Mouse (Mus musculus) large intestine, adult 2 months (tissue): ENCODE measurements around the gene Chrnb4. TPM values are rescaled to one million over a fixed set of nuclear protein-coding genes. Genes with fewer than 3 reads are reported as not detected.

Source experiments
- DNase-seq: peaks from one replicate; pipeline ENCODE4 v3.0.0-alpha.2; 2012; ENCODE audit warnings: low read depth, low spot score
- WGBS: fragments of 180-500 bp; shearing (Covaris S2); methylation state at CpG from one replicate; pipeline ENCODE4 v1.1.7; 2018; 5-methylcytosine and 5-hydroxymethylcytosine counted together
- polyA plus RNA-seq: library from polyadenylated mRNA; depleted of rRNA; stranded (reverse); fragments of >200 nt; gene quantifications from 2 replicates; pipeline ENCODE4 v1.2.3, GENCODE M21; 2012; rRNA removed

The Chrnb4 gene
- polyA plus RNA-seq, 1 experiment: 3.6 TPM

DNA sequence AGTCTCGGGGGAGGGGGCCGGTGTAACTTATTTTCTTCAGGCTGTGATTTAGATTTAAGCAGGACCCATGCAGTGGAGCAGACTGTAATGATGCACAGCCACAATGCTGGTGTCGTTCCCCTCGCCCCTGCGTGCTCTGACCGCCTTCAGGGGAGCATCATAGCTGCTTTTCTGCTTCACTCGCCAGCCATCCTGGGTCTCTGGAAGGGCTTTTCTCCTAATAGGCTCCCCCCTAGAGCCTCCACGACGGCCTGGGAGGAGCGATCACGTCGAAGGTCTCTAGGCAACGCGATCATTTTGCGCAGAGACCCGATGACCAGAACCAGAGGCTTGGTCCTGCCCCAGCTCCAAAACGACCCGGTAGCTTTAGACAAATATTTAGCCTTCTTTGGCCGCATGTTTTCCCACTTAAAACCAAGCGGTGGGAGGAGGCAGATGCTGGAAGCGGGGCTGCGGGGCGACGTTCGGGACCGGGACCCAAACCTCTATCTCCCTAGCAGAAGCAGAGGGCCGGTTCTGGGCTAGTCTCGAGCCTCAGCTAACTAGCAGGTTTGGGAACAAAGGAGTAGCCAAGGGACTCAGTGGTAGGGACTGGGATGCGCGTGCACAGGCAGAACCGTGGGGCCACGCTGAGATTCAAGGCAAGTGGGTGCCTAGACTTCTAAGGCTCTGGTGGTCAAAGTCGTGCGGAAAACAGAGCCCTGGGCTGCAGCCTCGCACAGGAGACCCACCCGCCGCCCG is 22.9 kb downstream of the Chrnb4 start:
- WGBS: 15% methylated on average over 38 of the region's 38 CpGs

DNA sequence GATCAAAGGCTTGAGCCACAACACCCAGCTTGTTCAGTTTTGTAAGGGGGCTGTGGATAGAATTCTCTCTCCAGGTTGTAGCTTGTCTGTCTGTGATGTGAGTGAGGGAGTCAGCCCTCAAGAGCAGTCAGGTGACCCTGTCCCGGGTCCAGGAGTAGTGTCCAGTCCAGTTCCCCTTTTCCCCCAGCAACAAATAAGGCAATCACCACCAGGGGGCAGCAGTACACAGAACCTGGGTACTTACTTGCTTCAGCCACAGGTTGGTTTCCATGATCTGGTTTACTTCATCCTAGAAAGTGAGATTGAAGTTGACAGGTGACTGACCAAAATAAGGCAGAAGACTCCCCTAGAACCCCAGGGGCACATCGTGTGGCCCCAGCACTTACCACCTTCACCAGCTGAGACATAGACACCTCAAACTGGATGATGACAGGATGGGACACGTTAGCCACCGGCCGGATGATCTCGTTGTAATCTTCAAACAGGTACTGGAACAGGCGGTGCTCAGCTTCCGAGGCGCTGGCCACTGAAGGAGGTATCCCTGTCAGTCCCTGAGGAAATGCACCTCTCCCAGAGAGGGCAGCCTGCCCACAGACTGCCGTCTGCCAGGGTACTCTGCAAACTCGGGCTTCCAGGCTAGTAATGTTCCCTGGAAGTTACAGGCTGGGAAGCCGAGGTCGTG is 24.5 kb downstream of the Chrnb4 start:
- WGBS: 39% methylated on average over 13 of the region's 13 CpGs
- peak; percentile 66 for DNase-seq

More for the DNA sequence above, 22.9 kb downstream of the Chrnb4 start:
- DNase-seq: no peak

DNA sequence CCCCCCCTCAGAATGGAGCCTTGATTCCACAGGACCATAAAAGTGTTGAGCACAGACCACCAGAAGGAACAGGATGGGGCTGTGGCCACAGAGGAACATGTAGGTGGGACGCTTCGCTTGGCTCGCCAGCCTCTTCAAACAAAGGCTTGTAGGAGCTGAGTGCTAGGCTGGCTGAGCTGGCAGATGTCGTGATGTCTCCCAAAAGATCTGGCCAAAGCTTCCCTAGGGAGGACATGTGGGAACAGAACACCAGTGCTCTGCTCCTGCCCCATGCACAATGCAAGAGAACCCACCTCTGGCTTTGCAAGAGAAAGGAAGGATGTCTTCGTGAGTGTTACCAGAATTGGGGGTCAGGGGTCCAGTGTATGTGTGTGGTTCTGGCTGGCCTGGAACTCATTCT is 25.3 kb downstream of the Chrnb4 start:
- DNase-seq: no peak
- WGBS: 73% methylated on average over 5 of the region's 5 CpGs

DNA sequence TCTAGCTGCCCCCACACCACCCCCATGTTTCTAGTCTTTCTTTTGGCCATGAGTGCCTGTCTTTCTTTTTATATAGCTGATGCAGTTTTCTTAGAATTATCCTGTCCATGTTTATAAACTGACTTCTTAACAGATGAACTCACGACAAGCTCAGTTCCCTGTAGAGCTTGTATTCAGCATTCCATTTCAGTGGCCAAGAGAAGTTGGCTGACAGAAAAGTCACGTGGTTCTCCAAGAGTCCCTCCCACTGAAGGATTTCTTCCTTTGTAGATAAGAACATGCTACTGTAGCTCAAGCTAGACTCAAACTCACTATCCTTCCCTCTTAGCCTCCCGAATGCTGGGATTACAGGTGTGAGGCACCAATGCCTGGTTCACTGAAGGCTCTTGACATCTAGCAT is 31.7 kb downstream of the Chrnb4 start:
- DNase-seq: no peak
- 61% methylated on average over 3 of the region's 3 CpGs for WGBS

DNA sequence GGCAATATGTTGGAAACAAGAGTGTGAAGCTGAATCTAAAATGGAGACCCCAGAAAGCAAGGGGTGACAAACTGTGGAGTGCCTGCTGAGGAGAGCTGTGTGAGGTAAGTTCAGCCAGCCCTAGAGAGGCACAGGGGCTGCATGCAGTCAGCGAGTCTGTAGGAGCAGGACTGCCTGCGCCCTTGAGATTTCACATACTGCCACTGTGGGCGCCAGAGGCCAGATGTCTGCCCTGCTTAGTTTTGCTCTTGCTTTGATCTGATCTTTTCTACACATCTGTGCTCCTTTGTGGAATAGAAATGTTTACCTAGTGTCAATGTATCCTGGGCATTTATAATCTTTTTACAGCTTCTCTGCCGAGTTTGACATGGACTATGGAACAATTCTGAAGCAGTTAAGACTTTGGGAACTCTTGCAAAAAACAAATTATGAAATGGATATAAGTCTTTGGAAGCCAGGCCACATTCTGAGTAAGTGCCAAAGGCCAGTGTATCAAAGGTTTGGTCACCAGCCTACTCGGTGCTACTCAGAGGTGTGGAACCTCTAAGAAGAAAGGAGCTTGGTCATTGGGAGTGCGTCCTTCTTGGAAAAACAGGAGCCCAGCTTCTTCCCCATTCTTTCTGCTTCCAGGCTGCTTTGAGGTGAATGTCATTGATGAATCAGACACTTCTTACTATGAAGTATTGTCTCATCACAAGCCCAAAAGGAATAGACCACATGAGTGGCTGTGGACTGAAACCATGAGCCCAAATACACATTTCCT is 37.8 kb downstream of the Chrnb4 start:
- peak; percentile 50 for DNase-seq
- 14% methylated on average over 6 of the region's 6 CpGs for WGBS

DNA sequence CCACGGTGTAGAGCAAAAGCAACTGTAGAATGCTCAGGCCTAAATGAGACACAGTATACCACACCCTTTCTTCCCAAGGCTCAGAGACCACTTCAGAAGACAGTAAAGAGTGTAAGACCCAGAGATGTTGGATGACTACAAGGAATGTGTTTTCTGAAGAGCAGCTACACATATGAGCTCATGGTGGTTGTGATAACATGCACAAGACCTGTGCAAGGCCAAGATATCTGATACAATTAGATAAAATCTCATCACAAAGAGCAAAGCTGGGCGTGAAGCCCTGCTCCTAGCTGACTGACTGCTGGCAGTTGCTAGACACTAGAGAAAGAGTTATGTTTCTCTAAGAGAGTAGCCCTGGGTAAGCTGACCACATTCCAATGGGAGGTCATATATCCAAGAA is 38.9 kb downstream of the Chrnb4 start:
- DNase-seq: no peak
- WGBS: 73% methylated on average over 2 of the region's 2 CpGs

DNA sequence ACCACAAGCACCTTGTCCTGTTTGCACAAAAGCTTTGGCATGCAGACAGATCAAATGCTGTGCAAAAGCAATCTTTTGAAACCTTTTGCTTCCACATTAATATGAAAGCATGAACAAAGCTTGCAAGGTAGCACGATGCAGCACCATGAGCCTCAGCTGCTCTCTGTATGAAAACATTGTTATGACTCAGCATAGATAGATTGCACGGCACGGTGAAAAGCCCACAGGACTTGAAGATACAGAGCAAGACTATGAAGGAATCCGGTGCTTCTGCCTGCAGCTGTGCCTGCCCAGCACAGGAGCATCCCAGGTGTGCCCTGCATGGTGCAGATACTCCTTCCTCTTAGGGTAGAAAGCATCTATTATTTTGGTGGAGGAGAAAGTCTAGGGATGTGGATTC is 45.0 kb downstream of the Chrnb4 start:
- WGBS: 61% methylated on average over 4 of the region's 4 CpGs

DNA sequence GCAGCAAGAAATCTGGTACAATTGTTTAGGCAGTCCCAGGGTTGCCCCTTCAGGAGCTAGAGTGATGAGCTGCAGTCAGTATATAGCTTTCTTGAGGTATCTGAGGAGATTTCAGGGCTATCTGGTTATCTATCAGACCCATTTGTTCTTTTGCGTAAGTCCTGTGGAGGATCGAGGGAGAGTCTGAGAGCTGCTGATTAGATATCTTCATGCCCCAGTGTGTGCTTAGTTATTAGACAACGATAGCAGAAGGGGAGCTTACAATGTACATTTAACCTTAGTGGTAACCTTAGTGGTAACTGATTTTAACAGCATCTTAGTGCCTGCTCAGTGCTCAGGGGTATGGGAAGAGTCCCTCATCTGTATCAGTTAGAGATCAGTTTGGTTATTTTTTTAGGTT is 52.9 kb downstream of the Chrnb4 start:
- DNase-seq: no peak
- 84% methylated on average over 3 of the region's 3 CpGs for WGBS

More for the DNA sequence above, 45.0 kb downstream of the Chrnb4 start:
- DNase-seq: no peak

DNA sequence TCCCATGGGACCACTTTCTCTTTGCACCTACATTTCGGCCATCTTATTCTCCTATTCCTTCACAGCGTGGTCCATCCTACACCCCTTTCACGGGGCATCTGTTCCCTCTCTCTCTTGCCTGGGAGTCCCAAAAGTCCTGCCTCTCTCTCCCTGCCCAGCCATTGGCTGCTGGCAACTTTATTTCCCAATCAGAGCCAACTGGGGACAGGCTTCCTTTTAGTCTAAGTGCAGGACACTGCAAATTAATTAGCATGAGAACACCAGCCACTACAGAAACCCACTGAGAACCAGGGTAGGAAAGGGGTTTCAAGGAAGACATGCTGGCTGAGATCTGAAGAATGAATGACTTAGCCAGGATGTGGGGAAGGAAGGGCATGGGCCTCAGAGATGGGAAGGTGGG is 54.2 kb downstream of the Chrnb4 start:
- WGBS: 58% methylated on average over 3 of the region's 3 CpGs
- no peak for DNase-seq

DNA sequence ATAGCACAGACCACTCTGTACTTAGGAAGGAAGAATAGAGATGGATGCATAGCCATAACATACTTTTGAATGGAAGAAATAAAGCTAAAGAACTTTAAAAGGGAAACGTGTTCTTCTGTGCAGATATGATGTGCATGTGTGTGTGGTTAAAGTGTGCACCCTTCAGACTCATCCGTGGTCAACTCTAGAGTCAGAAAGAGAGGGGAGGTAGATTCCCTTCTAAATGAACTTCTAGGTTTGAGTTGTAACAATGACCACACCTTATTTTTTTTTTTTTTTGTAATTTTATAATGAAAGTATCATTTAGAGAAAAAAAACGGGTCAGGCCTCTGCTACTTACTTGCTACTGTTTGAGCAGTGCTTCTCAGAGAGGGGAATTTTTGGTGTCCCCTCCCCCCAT is 58.2 kb downstream of the Chrnb4 start:
- 72% methylated on average over 3 of the region's 3 CpGs for WGBS
- DNase-seq: no peak

DNA sequence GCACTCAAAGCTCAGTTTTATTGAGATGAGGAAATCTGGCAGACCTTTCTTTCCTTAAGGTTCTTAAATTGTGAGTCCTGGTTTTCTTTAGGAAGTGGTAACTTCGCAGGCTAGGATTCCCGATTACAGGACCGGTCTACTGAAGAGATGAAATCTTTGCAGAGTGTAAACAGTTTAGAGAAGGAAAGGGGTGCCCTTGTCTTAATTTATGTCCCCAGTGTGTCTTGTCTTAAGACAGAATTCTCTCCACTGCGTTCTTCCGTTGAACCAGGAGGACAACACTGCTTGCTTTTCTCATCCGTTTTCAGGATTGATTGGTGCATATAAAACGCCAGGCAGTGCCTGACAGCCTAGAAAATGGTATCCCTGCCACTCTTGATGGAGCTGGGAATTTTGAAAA is 66.2 kb downstream of the Chrnb4 start:
- DNase-seq: no peak
- 27% methylated on average over 7 of the region's 7 CpGs for WGBS

DNA sequence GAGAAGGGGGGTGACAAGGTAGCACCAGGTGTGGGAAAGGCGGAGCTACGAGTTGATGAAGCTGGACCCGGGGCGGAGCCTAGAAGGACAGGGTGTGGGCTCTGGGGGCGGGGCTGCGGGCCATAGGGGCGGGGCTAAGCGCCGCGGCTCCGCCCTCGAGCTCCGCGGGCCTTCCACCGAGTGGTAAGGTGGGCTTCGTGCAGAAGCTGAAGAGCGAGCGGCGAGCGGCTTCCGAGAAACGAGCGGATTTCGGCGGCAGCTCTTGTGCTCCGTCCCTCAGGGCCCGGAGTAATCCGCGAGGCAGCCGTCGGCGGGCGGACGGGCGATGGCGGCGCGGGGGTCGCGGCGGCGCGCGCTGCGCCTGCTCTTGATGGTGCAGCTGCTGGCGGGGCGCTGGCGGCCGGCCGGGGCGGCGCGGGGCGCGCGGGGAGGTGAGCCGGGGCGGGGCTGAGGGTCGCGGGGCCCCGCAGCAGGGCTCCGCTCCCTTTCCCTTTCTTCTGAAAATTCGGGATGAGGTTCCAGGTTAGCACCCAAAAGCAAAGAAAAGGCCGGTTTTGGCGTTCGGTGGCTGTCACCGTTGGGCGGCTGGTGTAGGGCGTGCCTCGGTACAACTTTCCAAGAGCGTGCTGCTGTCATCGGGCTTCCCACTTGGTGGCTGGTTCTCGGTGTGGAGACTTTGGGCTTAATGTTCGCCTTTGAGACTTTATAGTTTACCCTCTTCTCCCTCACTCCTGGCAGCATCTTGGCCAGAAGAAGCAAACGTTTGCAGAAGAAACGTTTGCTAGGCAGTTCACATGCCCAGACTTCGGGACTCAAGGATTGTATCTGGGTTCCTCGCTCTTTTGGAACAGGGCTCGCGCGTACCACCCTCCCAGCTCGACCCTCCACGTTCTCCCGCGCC is 67.0 kb downstream of the Chrnb4 start:
- peak; percentile 10 for DNase-seq
- under 1% methylated on average over 84 of the region's 85 CpGs for WGBS

DNA sequence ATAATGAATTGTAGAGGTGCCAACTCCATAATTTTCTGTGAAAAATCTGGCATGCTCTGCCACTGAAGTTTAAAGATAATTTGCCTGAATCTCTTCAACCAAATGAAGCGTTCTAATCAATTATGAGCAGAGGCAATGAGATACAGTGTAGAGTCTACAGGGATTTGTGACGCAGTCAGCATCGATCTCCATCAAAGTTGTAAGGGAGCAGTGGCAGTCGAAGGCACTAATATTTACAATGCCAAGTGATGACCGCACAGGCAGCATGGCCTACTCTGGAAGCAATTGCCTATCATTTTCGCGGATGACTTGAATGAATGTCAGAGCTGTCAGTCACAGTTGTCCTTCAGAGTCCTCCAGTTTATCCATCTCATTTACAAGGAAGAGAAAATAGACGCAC is 67.9 kb downstream of the Chrnb4 start, which contains the start of gene Chrna5:
Chrna5 (plus strand) TSS at position 207 of the 400 bp plus-strand sequence.
- no peak for DNase-seq
- 68% methylated on average over 8 of the region's 8 CpGs for WGBS

Other genes starting within 250 kb of the Chrnb4 start
- 5.2 and 8.0 TPM in 2 replicates for gene Ireb2, start 185.0 kb downstream of the Chrnb4 start, polyA plus RNA-seq
- gene Hykk, start 131.5 kb downstream of the Chrnb4 start, polyA plus RNA-seq: 0.83 and 1.0 TPM in 2 replicates
- 94.5 and 97.4 TPM in 2 replicates for gene Psma4, start 98.0 kb downstream of the Chrnb4 start, polyA plus RNA-seq
- gene AY074887, start 97.8 kb downstream of the Chrnb4 start, polyA plus RNA-seq: not detected in 2 replicates
- gene Chrna5, start 67.9 kb downstream of the Chrnb4 start, polyA plus RNA-seq: 0.07 and 0.17 TPM in 2 replicates
- 1.7 and 2.3 TPM in 2 replicates for gene Chrna3, start 22.2 kb downstream of the Chrnb4 start, polyA plus RNA-seq
- gene Ube2q2, start 100.1 kb upstream of the Chrnb4 start, polyA plus RNA-seq: 4.0 and 6.2 TPM in 2 replicates
- gene Fbxo22, start 160.1 kb upstream of the Chrnb4 start, polyA plus RNA-seq: 11.4 and 14.7 TPM in 2 replicates